Mouse (Mus musculus): ENCODE results near the gene Gm15293. TPM values are rescaled to one million over a fixed set of nuclear protein-coding genes. Genes with fewer than 3 reads are reported as not detected.
"Not testable (repeated sequence)": the region's sequence is repeated elsewhere in the genome, so short reads cannot be mapped to it uniquely, and the experiment has no call there.

The Gm15293 gene
- not detected in 2 replicates for polyA plus RNA-seq (2012; ENCODE audit: insufficient read depth, insufficient read length, missing spikeins)

DNA sequence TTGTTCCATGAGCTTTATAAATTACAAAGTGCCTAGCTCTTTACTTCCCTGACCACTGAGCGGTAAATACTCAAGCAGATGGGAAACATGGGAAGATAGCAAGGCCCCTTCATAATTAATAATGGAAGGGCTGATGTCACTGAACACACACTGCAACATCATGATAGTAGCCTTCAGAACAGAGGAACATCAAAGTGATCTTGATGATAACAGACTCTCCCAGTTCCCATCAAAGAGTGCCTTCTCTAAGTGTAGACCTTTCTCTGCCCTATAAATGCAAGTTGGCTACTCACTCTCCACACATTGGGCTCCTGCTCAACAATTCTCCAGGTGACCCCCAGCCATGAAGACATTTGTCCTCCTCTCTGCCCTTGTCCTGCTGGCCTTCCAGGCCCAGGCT lies at the start of gene Gm15293:
Gene Gm15293, plus strand, starts transcription at position 301 of the 400 bp plus-strand sequence.
- H3K27ac ChIP-seq (ENCODE audit: insufficient read depth, low read depth, low read length); H3K4me1 ChIP-seq (ENCODE audit: control insufficient read depth, insufficient read depth, low read length); H3K4me3 ChIP-seq (ENCODE audit: insufficient read depth, low read length): not testable (repeated sequence)

DNA sequence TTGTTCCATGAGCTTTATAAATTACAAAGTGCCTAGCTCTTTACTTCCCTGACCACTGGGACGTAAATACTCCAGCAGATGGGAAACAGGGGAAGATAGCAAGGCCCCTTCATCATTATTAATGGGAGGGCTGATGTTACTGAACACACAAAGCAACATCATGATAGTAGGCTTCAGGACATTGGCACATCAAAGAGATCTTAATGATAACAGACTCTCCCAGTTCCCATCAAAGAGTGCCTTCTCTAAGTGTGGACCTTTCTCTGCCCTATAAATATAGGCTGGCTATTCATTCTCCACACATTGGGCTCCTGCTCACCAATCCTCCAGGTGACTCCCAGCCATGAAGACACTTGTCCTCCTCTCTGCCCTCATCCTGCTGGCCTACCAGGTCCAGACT lies 39.4 kb upstream of the Gm15293 start, which contains the start of gene Defa22:
Gene Defa22, plus strand, starts transcription at position 301 of the 400 bp plus-strand sequence.
- H3K4me3 ChIP-seq (ENCODE audit: insufficient read depth, low read length); H3K4me1 ChIP-seq (ENCODE audit: control insufficient read depth, insufficient read depth, low read length); H3K27ac ChIP-seq (ENCODE audit: insufficient read depth, low read depth, low read length): not testable (repeated sequence)

DNA sequence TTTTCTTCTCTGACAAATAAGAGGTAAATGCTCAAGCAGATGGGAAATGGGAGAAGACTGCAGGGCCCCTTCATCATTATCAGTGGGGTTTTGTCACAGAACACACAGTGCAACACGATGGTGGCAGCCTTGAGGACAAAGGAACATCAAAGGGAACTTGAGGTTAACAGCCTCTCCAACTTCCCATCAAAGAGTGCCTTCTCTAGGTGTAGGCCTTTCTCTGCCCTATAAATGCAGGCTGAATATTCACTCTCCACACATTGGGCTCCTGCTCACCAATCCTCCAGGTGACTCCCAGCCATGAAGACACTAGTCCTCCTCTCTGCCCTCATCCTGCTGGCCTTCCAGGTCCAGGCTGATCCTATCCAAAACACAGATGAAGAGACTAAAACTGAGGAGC lies 10.0 kb upstream of the Gm15293 start, which contains the start of gene Defa31:
Gene Defa31, plus strand, starts transcription at position 301 of the 400 bp plus-strand sequence.
- H3K4me3 ChIP-seq (ENCODE audit: insufficient read depth, low read length); H3K27ac ChIP-seq (ENCODE audit: insufficient read depth, low read depth, low read length); H3K4me1 ChIP-seq (ENCODE audit: control insufficient read depth, insufficient read depth, low read length): not testable (repeated sequence)

Other genes with a start within 250 kb of the Gm15293 start
- gene Defa21, start 176.0 kb upstream of the Gm15293 start, polyA plus RNA-seq (2012; ENCODE audit: insufficient read depth, insufficient read length, missing spikeins) = not detected in 2 replicates
- gene Defa23, start 146.5 kb upstream of the Gm15293 start, polyA plus RNA-seq (2012; ENCODE audit: insufficient read depth, insufficient read length, missing spikeins) = not detected in 2 replicates
- not detected in 2 replicates for gene Defa35, start 136.5 kb upstream of the Gm15293 start, polyA plus RNA-seq (2012; ENCODE audit: insufficient read depth, insufficient read length, missing spikeins)
- not detected in 2 replicates for gene Defa25, start 117.1 kb upstream of the Gm15293 start, polyA plus RNA-seq (2012; ENCODE audit: insufficient read depth, insufficient read length, missing spikeins)
- not detected in 2 replicates for gene Gm14851, start 105.5 kb upstream of the Gm15293 start, polyA plus RNA-seq (2012; ENCODE audit: insufficient read depth, insufficient read length, missing spikeins)
- not detected in 2 replicates for gene Defa30, start 66.9 kb upstream of the Gm15293 start, polyA plus RNA-seq (2012; ENCODE audit: insufficient read depth, insufficient read length, missing spikeins)
- gene Defa22, start 39.3 kb upstream of the Gm15293 start, polyA plus RNA-seq (2012; ENCODE audit: insufficient read depth, insufficient read length, missing spikeins) = not detected in 2 replicates
- gene Defa31, start 9.9 kb upstream of the Gm15293 start, polyA plus RNA-seq (2012; ENCODE audit: insufficient read depth, insufficient read length, missing spikeins) = not detected in 2 replicates
- not detected in 2 replicates for gene Gm15292, start 48.2 kb downstream of the Gm15293 start, polyA plus RNA-seq (2012; ENCODE audit: insufficient read depth, insufficient read length, missing spikeins)
- not detected in 2 replicates for gene Defa27, start 114.0 kb downstream of the Gm15293 start, polyA plus RNA-seq (2012; ENCODE audit: insufficient read depth, insufficient read length, missing spikeins)
- not detected in 2 replicates for gene Defa29, start 125.5 kb downstream of the Gm15293 start, polyA plus RNA-seq (2012; ENCODE audit: insufficient read depth, insufficient read length, missing spikeins)
- gene Defa2, start 177.0 kb downstream of the Gm15293 start, polyA plus RNA-seq (2012; ENCODE audit: insufficient read depth, insufficient read length, missing spikeins) = not detected in 2 replicates
- gene Defa33, start 190.2 kb downstream of the Gm15293 start, polyA plus RNA-seq (2012; ENCODE audit: insufficient read depth, insufficient read length, missing spikeins) = not detected in 2 replicates
- not detected in 2 replicates for gene Defa36, start 225.8 kb downstream of the Gm15293 start, polyA plus RNA-seq (2012; ENCODE audit: insufficient read depth, insufficient read length, missing spikeins)

Data from bone marrow macrophage, adult 2 months (primary cell).